Mouse (Mus musculus) stomach, postnatal 0 days (tissue): ENCODE data around the gene Qk.

Experiments used
- CTCF ChIP-seq: IDR thresholded peaks from 2 replicates; pipeline ENCODE4 v1.5.1; 2016; ENCODE audit warnings: antibody characterized with exemption, low read depth, mild to moderate bottlenecking, moderate library complexity
- EP300 ChIP-seq: optimal IDR thresholded peaks from 2 replicates; pipeline ENCODE3; 2016; ENCODE audit warnings: antibody characterized with exemption

DNA sequence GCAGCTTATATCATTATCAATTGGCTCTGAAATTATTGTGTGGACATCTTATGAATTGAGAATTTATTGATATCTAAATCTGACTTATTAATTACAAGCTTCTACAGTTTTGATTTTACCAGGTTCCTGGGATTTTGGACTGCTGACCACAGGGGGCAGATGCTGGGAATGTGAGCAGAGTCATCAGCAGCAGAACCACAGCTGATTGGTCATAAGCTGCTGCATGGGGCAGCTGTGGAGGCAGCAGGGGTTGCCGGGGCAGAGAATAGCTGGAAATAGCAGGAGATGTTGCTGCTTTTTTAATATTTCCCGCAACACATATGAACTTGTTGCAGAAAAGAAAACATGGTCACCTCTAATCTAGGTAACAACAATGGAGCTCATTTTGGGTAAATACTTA, 40.1 kb downstream of the Qk start:
- TF ChIP-seq CTCF (peak; percentile 16; the same call in 1 of the 2 replicates), EP300 (no peak)
